Mouse (Mus musculus) neutrophil, adult 65 days (primary cell): ENCODE results near the gene Olfr266. TPM values are rescaled to one million over a fixed set of nuclear protein-coding genes. Genes with fewer than 3 reads are reported as not detected.

Experiments used
- total RNA-seq: library from RNA; stranded (reverse); gene quantifications from 2 replicates; pipeline ENCODE4 v1.2.4, GENCODE M21; 2023

Olfr266 gene
- total RNA-seq = not detected in 2 replicates

GRCm38 (mm10) chr3:106826187-106826586 is at the start of gene Olfr266:
Gene Olfr266, minus strand, starts transcription at chr3:106826287.

GRCm38 (mm10) chr3:106789930-106790329 is 36.2 kb downstream of the Olfr266 start, which contains the start of gene Cd53:
Gene Cd53, minus strand, starts transcription at chr3:106790149.

Other genes with a start within 250 kb of the Olfr266 start
- 26.7 and 34.1 TPM in 2 replicates for gene Lrif1, start 141.3 kb downstream of the Olfr266 start, total RNA-seq
- 646 and 680 TPM in 2 replicates for gene Cd53, start 36.1 kb downstream of the Olfr266 start, total RNA-seq
- 6.0 and 7.0 TPM in 2 replicates for gene Kcna3, start 209.9 kb upstream of the Olfr266 start, total RNA-seq